Mouse (Mus musculus) liver, embryonic 14.5 days (tissue): ENCODE measurements around the gene Zfp369.

Experiments used
- CTCF ChIP-seq: IDR thresholded peaks from 2 replicates; pipeline ENCODE4 v1.5.1; 2016; ENCODE audit warnings: antibody characterized with exemption, low read depth, control low read depth
- EP300 ChIP-seq: IDR thresholded peaks from 2 replicates; pipeline ENCODE4 v1.6.1; 2016; ENCODE audit warnings: antibody characterized with exemption, low read depth

- TF ChIP-seq CTCF (no peak), EP300 (no peak)
These were observed 32.7 kb downstream of the Zfp369 start for GRCm38 (mm10) chr13:65311311-65311755.
